Mouse (Mus musculus): ENCODE data around the gene Ergic1.
A peak's percentile ranks its signal among the peaks of the same experiment; 100 is the strongest.

Gene Ergic1

GRCm38 (mm10) chr17:26625521-26626010, 64.3 kb downstream of the Ergic1 start:
- DNase-seq (ENCODE audit: low spot score in 2 of 2) = no peak

GRCm38 (mm10) chr17:26628479-26628878, 67.2 kb downstream of the Ergic1 start:
- DNase-seq (ENCODE audit: low spot score in 2 of 2) = no peak

- DNase-seq (ENCODE audit: low spot score in 2 of 2) = no peak
These were observed 67.6 kb downstream of the Ergic1 start for GRCm38 (mm10) chr17:26628936-26629335.

GRCm38 (mm10) chr17:26631811-26632327, 70.6 kb downstream of the Ergic1 start:
- DNase-seq (ENCODE audit: low spot score in 2 of 2) = no peak

GRCm38 (mm10) chr17:26633186-26633585, 71.9 kb downstream of the Ergic1 start:
- DNase-seq (ENCODE audit: low spot score in 2 of 2) = no peak

- DNase-seq (ENCODE audit: low spot score in 2 of 2) = no peak
These were observed 72.6 kb downstream of the Ergic1 start for GRCm38 (mm10) chr17:26633926-26634325.

- no peak for DNase-seq (ENCODE audit: low spot score in 2 of 2)
These were observed 73.2 kb downstream of the Ergic1 start for GRCm38 (mm10) chr17:26634539-26634938.

- no peak for DNase-seq (ENCODE audit: low spot score in 2 of 2)
These were observed 74.7 kb downstream of the Ergic1 start for GRCm38 (mm10) chr17:26635951-26636350.

- no peak for DNase-seq (ENCODE audit: low spot score in 2 of 2)
These were observed 76.6 kb downstream of the Ergic1 start for GRCm38 (mm10) chr17:26637851-26638250.

- peak; percentile 76 to 92 for DNase-seq (ENCODE audit: low spot score in 2 of 2)
These were observed 77.4 kb downstream of the Ergic1 start for GRCm38 (mm10) chr17:26638655-26639054.

- no peak for DNase-seq (ENCODE audit: low spot score in 2 of 2)
These were observed 78.5 kb downstream of the Ergic1 start for GRCm38 (mm10) chr17:26639791-26640190.

- no peak for DNase-seq (ENCODE audit: low spot score in 2 of 2)
These were observed 79.0 kb downstream of the Ergic1 start for GRCm38 (mm10) chr17:26640286-26640740.

- no peak for DNase-seq (ENCODE audit: low spot score in 2 of 2)
These were observed 82.2 kb downstream of the Ergic1 start for GRCm38 (mm10) chr17:26643456-26643855.

GRCm38 (mm10) chr17:26643993-26644392, 82.7 kb downstream of the Ergic1 start:
- DNase-seq (ENCODE audit: low spot score in 2 of 2) = no peak

- DNase-seq (ENCODE audit: low spot score in 2 of 2) = no peak
These were observed 83.5 kb downstream of the Ergic1 start for GRCm38 (mm10) chr17:26644509-26645410.

- no peak for DNase-seq (ENCODE audit: low spot score in 2 of 2)
These were observed 84.1 kb downstream of the Ergic1 start for GRCm38 (mm10) chr17:26645411-26645854.

- DNase-seq (ENCODE audit: low spot score in 2 of 2) = no peak
These were observed 86.0 kb downstream of the Ergic1 start for GRCm38 (mm10) chr17:26647283-26647682.

GRCm38 (mm10) chr17:26649565-26649964, 88.3 kb downstream of the Ergic1 start:
- no peak for DNase-seq (ENCODE audit: low spot score in 2 of 2)

- DNase-seq (ENCODE audit: low spot score in 2 of 2) = no peak
These were observed 89.4 kb downstream of the Ergic1 start for GRCm38 (mm10) chr17:26650451-26651363.

GRCm38 (mm10) chr17:26658854-26659572, 97.7 kb downstream of the Ergic1 start:
- DNase-seq (ENCODE audit: low spot score in 2 of 2) = no peak

- no peak for DNase-seq (ENCODE audit: low spot score in 2 of 2)
These were observed 98.3 kb downstream of the Ergic1 start for GRCm38 (mm10) chr17:26659573-26659915.

All from spleen, postnatal 4 days (tissue).